Mouse (Mus musculus) small intestine, adult 2 months (tissue): ENCODE results near the gene Tes.

ENCODE experiments used
- CTCF ChIP-seq: fragments of 200-500 bp; IDR thresholded peaks from 2 replicates; pipeline ENCODE4 v1.5.1; 2012; ENCODE audit warnings: low read depth, mild to moderate bottlenecking, control low read depth, inconsistent platforms, low read length, moderate library complexity, mixed read lengths; ENCODE audit not compliant: insufficient replicate concordance, insufficient read length; ENCODE audit errors: extremely low read depth
- POLR2A ChIP-seq: fragments of 200-500 bp; IDR thresholded peaks from 2 replicates; pipeline ENCODE4 v1.6.1; 2012; ENCODE audit warnings: low read depth, mild to moderate bottlenecking, control low read depth, inconsistent platforms, low read length, moderate library complexity

GRCm38 (mm10) chr6:17055659-17056058, 9.3 kb upstream of the Tes start:
- TF ChIP-seq POLR2A (no peak), CTCF (no peak)
